Mouse (Mus musculus) adipocyte (in vitro differentiated cells): ENCODE measurements at regions not wholly inside any gene's neighbourhood (a gene's known extent, or its start where the extent isn't known, plus 50 kb on each side); places are given as distances from the start of the nearest gene placed in this dataset.
"Not testable (repeated sequence)": the region's sequence is repeated elsewhere in the genome, so short reads cannot be mapped to it uniquely, and the experiment has no call there.

Source experiments
- DNase-seq: peaks from one replicate; pipeline ENCODE4 v3.0.0-alpha.2; 2016; ENCODE audit warnings: low spot score

DNA sequence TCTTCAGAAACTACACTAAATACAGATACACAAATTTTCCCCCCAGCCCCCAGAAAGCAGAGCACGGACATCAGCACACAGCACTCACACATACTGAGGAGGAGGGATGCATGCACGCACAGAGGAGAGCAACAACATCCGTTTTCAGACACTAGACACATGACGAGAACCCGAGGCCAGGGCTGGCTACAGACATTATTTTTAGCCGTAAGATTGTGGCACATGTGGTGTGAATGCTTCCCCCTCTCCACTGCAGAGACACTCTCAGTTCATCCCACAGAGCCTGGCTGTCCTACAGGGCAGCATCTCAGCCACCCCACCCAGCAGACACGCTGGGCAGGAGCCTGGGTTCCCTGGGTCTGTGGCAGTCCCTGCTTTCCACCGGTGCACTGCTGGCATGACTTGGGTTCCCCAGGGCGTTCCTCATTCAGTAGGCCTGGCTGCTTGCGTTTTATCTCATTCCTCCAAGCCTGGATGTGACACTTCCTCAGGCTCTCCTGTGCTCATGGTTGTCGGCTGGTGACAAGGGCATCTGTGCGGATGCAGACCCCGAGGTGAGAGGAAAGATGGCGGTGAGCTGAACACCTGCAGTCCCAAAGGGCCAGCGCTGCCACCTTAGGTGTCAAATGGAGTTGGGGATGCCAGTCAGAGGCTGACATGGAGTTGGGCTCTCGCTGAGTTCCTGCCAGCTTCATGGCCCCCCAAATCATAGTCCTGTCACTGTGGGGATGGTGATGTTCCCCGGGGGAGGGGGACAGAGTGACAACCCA lies 247.1 kb upstream of the Myt1l start:
- DNase-seq = no peak

DNA sequence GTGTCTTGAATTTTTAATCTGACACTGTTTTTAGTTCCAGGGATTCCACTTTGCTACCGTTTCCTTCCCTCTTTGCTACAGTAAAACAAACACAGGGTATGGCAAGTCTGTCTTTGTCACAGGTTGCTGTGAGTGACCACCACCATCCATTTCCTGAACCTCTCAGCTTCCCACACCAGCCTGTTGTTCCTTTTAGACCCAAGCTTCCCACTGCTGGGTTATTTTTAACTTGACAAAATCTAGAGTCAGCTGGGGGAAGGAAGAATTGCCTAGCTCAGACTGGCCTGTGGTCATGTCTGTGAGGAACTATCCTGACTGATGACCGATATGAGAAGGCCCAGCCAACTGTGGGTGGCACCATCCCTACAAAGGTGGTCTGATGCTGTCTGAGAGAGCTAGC lies 239.4 kb upstream of the Myt1l start:
- DNase-seq = no peak

DNA sequence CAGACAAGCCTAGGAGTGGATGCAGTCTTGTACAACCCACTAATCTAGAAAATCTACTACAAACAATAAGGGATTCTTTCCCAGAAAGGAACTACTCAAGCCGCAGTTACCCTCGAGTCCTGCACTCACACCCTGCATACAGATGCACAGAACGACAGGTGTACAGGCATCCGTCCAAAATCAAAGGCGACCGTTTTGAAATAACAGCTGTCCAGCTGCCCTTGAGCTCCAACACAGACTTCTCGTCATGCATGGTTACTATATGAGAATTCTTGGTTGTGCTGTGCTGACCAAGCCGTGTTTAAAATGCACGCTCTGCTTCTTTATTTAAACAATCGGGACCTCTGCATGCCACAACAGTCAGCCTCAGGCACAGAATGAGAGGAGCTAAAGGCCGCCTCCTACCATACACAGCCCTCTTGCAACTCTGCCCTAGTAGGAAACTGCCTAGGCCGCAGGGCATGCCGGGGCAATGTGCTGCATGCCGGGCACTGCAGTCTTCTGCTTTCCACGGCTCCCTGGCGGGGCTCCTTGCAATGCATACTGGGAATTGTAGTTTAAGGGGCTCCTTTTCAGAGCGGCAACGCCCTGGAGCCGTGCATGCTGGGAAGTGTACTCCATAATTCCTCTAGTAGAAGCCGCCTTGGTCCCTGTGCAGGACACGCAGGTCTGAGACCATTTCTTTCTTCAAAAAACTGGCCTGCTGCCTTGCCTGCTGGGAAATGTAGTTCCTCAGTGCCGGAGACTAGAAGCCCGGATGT lies 237.4 kb upstream of the Myt1l start:
- DNase-seq = peak; percentile 96

DNA sequence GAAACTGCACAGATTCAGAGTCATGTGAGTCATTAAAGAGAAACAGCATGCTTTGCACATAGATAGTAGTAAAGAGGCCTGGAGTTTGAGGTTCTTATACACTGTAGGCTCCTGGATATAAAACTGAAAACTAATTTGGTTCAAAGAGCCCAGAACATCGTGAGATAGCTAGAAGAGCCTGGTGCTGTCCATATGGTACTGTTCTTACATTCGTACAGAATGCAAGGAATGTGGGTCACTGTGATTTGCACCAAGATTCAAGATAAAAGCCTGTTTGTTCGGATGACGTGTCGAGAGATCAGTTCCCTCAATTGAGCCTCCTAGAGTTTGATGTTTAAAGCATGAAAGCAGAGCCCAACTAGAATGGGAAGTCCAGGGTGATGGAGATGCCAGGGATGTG lies 230.2 kb upstream of the Myt1l start:
- DNase-seq = no peak

DNA sequence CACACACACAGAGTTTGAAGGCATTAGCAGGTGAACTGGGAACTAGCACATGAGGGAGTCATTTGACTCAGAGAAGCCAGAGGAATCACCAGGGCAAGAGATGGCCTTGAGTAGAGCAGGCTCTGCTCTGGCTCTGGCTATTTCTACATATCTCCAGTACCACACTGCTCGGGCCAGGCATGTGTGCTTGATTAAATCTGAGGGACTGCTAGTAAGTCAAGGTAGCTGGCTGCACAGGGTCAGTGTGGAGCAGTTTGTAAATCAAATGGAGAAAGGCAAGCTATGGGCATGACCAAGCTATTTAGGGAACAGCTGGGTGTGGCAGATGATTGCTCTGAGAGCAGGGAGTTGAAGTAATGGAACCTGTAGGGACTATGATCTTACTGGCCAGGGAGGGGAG lies 212.5 kb upstream of the Myt1l start:
- no peak for DNase-seq

DNA sequence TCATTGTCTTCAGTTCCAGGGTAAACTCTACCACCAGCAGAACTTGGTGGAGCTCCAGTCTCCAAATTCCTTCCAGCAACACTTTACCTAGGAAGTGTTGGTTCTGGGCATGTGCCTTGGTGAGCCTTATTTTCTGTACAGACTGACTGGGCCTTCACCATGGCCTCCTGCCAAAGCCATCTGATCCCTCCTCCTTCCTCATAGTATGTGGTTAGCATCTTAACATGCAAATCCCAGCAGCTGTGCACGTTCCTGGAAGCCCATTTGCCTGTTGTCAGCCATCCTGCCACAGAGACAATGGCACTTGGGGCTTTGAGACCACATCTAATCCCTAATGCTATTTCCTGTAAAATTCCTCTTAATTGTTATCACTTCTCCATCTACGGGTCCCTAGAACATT lies 206.7 kb upstream of the Myt1l start:
- no peak for DNase-seq

DNA sequence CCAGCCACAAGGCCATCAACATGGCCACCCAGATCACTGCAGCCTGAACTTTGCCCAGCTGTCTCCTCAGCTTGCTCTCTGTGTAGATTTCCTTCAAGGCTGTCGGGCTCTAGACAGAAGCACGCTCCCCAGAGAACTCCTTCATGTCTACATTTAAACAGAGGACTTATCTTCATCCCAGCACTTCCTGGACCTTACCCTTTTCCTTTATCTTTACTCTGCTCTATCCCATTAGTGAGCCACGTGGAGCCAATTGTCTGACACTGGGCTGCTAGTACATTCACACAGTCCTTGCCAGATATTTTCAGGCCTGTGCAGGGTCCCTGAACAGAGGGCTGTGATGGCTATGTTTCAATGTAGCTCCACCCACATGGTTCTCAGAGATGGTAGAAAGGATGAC lies 204.7 kb upstream of the Myt1l start:
- no peak for DNase-seq

DNA sequence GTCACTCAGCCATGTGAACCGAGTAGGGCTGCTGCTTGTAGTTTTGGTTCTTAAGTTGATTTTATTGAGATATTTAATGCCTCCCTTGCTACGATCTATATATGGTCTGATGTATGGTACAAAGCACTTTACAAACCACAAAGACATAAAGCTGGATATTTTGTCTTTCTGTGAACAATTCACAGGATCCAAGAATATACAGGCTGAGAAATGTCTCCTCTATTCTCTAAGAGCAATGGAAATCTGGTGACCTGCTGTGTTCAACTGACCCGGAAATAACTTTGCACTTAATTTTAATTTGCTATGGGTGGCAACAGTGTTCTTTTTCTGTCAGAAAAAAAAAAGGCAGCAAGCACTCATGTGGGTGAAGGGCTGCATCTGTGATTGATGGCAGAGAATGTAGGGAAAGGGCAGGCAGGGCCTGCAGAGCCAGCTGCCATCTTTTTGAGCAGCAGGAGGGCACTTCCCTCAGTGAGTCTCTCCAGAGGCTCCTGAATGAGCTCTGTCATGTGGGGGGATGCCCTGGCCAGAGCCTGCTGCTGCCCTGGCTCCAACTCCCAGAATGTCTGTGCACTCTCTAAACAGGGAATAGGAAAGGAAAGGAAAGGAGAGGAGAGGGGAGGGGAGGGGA lies 192.2 kb upstream of the Myt1l start:
- no peak for DNase-seq

DNA sequence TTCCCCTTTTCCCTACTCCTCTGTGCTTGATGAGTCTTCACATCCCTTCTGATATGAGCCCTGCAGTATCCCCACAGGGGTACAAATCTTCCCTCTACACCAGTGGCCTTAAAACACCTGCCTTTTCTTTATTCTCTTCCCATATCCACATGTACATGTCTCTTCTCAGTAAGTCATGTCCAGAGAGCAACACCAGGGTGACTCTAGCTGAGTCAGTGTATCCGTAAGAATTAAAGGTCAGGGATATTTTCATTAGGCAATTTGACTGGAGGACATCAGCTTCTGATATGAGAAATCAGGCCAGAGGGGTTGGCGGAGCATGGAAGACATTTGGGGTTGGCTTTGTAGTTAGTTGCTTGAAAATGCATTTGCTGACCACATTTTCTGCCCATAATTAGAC lies 190.8 kb upstream of the Myt1l start:
- DNase-seq = no peak

DNA sequence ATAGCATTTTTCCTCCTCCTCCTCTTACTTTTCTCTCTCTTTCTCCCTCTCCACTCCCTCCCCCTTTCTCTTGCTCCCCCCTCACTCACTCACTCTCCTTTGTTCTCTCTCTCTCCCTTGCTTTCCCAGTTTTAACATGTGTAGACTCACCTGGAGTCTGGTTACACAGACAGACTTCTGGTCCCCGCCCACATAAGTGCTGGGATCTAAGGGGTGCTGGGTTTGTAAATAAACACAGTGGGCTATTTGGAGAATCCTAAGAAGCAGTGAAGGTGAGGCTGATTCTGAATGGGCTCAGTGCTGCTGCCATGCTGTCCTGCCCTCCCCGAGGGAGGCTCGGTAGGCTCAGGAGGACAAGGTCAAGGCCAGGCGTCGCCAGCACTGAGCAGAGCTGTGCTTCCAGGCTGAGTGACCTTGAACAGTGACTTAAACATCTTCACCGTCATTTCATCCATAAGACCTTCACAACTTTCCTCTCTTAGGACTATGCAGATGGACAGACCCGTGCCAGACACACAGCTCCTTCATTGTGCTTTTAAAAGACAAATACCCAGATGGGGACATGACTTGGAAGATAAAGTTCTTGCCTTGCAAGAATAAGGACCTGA lies 186.7 kb upstream of the Myt1l start:
- no peak for DNase-seq

DNA sequence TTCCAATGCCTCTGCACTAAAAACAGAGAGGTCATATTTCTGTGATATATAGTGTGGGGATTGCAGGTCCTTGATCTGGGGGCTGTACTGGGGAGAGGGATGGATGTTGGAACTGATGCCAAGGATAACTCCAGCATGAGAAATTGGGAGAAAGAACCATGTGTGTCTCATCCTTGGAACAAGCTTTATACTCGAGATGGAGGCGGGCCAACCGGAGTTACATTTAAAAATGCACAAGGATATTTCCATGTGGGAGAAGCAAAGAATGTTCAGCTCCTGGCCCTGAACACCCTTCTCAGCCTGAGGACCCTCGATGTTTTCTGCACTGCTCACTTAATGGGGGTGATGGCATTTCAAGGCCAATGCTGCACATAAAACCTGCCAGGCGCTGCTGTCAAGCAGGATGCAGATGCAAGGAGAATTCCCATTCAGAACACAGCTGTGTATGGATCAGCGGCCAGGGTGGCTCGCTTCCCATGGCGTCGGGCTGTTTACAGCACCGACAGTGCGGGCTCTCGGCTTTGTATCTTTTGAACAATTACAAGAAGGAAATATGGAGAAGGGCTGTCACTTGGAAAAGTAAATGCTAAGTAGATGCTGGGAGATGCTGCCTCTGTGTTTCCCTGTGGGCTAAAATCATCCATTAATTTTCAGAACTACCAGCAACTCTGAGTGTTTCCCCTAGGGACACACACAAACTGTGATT lies 184.9 kb upstream of the Myt1l start:
- DNase-seq = no peak

DNA sequence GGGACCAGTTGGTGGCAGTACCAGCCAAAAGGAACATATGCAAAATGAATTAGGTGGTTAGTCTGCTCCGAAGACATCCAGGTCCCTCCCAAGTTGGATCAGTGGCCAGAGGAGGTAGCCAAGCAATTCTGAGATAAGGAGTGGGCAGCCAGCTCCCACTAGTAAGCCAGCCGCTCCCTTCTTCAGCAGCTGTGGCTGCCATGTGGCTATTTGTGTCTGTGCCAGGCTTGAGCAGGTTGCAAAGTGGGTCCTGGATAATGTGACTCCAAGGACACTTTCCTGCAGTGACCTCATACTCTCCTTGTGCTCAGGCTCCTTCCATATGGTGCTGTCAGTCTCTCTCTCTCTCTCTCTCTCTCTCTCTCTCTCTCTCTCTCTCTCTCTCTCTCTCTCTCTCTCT lies 179.5 kb upstream of the Myt1l start:
- no peak for DNase-seq

DNA sequence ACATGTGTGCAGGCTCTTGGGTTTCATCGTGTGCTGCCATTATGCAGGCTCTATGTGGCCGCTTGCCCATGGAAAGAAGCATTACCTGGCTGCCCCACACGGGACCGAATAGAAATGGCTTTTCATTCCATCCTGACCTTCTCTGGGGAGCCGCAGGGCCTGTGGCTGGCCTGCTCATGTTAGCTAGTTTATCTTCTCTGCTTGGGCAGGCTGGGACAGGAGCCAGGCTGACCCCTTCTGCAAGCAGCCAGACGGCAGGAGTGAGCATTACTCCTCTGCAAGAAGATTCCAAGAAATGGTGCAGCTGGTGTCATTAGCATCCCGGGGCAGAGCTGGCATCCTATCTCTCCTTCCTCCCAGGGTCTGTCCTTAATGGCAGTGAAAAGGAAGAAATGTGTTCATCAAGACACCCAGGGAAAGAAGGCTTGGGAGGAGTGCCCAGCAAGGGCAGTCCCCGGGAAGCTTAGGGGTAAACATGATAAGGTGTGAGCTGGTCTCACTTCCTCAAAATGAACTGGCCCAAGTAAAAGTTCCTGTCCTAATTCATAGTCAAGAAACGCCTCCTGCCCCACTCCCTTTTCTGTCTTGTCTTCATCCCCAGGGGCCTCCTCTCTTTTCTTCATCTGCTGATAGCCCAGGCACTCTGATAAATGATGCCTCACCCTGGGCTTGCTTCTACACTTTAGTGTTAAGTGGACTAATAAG lies 178.9 kb upstream of the Myt1l start:
- DNase-seq = no peak

DNA sequence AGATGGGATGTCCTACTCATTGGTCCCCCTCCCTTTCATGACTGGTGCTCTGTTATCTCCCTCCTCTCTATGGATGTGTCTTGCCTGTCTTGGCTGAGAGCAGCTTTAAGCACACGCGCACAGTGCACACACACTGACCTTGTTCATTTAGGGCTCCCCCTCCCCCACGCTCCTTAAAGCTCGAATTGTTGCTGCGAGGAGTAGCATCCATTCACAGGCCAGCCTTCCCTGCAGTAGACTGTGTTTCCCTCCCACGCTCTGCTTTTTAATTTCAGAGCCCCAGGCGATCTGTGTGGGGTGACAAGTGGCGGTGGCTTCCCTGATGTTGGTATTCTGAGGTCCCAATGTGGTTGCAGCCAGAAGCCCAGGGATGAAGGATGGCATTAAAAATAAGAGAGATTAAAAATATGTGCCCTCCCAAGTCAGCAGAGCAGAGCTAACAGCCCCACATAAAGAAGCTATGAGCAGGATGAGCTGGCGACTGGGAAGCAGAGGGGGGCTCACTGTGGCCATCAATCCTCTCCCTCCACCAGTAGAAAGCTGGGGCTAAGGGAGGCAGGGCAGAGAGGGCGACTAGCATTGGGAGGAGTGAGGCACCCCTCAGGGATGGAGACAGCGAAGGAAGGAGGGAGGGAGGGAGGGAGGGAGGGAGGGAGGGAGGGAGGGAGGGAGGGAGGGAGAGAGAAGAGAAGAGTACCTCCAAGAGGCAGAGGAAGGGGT lies 174.2 kb upstream of the Myt1l start:
- DNase-seq = no peak

DNA sequence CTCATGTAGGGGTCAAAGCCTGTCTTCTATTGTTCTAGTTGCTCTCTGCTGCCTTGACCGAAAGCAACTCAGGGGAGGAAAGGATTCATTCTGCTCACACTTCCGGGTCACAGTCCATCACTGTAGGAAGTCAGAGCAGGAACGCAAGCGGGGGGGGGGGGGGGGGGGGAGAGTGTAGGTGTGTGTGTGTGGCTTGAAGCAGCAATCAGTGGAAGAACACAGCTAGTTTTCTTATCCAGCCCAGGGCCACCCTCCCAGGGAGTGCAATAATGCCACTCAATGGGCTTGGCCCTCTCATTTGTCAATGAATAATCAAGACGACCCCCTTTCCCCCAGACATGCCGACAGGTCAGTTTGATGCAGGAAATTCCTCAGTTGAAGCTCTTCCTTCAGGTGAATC lies 173.4 kb upstream of the Myt1l start:
- no peak for DNase-seq

DNA sequence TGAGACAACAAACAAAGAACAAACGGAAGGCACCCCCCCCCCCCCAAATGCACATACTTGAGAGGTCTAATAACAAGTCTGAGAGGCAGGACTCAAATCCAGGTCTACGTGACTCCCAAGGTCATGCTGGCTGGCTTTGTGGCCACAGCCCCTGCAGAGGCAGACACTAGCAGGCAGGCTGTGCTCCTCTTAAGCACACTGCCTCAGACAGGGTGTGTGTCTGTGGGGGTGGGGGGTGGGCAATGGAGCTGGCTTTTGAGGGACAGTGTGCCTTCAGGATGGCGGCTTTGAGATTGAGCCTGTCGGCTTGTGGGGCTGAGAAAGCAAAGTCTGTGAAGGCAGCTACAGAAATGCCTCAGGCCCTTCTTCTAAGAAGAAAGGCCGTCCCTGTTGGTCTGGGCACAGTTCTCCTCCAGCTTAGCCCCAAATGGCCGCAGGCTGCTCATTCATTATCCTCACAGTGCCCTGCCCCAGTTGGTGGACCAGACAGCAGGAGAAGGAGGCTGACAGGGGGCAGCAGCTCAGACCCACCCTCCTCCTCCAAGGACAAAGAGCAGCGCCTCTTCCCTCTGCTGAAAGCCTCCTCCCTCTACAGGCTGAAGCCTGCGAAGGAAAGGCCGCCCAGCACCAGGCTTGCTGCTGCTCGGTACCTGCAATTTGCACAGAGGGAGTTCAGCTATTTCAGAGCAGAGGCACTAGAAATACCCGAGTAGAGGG lies 171.3 kb upstream of the Myt1l start:
- DNase-seq = no peak

DNA sequence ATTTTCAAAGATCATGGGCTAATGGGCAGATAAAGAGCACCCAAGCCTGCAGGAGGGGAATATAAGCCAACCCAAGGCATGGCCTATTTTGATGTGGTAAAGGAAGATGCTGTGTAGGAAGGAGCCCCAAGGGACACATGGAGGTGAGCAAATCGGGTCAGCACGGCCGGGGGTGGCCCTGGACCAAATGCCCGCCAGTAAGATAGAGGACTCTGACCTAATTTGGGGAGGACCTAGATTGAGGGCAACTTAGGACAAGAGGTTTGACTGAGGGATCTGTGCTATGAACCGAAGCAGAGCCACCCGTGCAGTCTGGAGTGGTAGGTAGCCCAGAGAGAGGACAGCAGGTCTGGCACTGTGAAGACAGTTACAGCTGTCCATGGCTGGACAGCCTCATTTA lies 166.9 kb upstream of the Myt1l start:
- no peak for DNase-seq

DNA sequence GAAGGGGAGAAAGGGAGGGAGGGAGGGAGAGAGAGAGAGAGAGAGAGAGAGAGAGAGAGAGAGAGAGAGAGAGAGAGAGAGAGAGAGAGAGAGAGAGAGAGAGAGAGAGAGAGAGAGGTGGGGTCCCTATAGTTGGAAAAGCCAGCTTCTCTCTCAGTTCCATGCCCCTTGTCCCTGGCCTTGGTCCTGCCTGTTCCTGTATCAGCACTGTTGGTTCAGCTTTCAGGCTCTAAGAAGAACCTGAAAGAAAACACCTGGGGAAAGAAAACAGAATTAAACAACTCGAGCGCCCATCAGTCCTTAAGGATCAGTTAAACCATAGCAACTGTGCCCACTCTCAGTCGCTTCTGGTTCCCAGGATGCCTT lies 160.5 kb upstream of the Myt1l start:
- DNase-seq = not testable (repeated sequence)

DNA sequence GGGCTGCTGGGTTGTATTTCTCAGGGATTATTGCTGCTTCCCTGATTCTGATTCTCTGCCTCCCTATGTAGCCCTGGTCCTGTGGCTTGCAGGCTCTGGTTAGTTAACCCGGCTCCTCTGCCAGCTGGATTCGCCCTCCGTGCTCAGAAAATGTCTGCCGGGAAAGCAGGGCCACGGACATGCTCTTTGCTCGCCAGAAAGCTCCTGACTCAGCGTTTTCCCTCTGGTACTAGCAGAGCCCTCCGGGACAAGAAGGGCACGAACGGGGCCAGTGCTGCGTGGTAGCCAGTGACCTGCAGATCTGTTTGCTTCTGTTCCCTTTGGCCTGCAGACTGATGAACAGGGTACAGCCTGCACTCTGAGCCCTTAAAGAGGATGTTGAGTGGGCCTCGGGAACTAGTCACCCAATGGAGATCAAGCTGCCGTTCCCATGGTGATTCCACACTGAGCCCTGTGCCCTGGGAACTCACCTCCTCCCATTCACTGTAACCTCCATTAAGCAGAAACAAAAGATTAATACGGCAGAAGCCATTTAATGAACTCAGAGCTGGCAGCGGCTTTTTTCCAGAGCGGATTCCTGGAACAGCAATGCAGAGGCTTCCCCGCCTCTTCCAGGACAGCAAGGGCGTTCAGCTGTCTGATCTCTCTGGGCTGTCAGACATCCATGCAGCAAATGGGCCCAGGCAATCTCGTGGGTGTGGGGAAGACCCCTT lies 159.9 kb upstream of the Myt1l start:
- DNase-seq = no peak

DNA sequence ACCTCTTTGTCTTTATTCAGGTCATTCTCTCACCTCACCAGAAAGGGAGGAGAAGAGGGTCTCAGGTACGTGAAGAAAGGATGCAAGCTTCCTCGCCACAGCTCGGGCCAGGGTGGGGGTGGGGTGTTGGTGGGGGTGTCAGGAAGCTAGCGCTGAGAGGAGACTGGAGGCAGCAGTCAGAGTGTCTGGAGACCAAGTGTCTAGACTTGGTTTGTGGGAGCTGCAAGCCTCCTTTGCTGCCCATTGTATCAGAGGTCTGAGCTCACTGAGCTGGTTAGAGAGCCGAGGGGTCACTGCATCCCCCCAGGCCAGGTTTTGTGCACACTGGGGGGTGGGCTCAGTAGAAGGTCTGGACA lies 159.4 kb upstream of the Myt1l start:
- no peak for DNase-seq
